Mouse (Mus musculus) embryonic fibroblast, embryonic 13.5 days (primary cell): Measurements from ENCODE around the gene Clec2l.

Source experiments
- CTCF ChIP-seq: IDR thresholded peaks from 2 replicates; pipeline ENCODE4 v1.5.1; 2011; ENCODE audit warnings: mild to moderate bottlenecking, control low read depth, low read length, moderate library complexity, borderline replicate concordance; ENCODE audit not compliant: insufficient read depth
- POLR2A ChIP-seq: IDR thresholded peaks from 2 replicates; pipeline ENCODE4 v1.6.1; 2011; ENCODE audit warnings: low read depth, mild to moderate bottlenecking, control low read depth, low read length, moderate library complexity

GRCm38 (mm10) chr6:38650263-38650937 lies 12.5 kb upstream of the Clec2l start:
- TF ChIP-seq CTCF: peak; percentile 95
- no peak for TF ChIP-seq POLR2A
